Mouse (Mus musculus) heart, adult 11 months (tissue): ENCODE results near the gene Tppp3.

Experiments
- DNase-seq: peaks from one replicate; pipeline ENCODE4 v3.0.0; 2022

Tppp3 gene

DNA sequence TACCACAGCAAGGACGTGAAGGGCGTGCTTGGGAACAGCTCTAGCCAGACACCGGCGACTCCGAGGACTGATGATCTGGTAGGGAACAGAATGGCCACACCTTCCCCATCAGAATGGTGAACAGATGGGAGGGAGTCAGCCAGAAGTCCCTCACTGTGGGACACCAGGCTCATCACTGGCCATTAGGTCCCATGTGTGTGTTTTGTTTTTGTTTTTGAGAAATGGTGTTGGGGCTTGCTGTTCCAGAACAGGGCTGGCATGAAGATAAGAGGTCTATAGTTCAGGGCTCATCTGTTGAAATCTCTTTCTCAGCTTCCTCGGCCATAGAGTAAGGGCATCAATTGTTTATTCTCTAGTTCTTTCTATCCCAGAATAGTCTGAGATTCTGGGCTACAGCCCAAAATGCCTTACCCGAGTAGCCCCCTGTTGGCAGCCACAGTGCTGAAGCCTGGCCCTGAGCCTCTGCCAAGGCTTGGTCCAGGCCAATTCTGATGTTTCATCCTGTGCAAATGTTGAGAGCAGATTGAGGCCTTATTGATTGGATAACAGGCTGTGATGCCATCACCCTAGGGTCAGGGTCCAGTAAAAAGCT lies 4.5 kb downstream of the Tppp3 start:
- peak; percentile 94 for DNase-seq

DNA sequence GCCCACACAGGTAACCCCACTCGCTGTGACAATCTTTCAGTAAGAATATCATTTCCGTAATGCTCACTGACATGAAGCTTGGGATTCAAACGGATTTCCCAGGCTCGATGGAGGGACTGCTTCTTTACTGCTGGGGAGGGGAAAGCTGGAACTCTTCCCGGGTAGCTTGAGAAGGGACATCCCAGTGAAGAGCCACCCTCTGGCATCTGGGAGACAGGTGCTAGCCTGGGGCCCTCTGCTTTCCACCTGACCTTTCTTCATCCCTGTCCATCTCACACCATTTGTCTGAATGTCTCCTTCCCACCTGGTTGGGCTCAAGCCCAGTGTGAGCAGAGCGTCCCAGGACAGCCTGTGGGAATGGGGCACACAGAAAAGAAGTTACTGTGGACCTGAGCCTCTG lies 5.1 kb downstream of the Tppp3 start:
- no peak for DNase-seq

DNA sequence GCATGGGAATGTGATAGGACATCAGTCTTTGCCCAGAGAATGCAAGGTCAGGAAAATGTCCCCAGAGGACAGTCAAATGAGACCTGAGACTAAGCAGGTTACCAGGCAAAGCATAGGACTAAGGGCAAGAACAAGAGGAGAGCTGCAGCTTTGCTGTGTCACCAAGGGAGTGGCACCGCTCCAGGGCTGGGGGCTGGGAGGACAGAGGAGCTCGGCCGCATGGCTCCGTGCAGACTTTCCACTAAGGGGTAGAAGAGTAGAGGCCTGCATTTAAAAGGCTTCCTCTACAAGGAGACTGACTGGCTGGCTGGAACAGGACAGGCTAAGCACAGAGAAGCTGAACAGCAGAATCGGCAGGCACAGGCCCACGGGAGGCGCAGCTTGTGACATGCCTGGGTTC lies 6.7 kb downstream of the Tppp3 start:
- peak; percentile 90 for DNase-seq

DNA sequence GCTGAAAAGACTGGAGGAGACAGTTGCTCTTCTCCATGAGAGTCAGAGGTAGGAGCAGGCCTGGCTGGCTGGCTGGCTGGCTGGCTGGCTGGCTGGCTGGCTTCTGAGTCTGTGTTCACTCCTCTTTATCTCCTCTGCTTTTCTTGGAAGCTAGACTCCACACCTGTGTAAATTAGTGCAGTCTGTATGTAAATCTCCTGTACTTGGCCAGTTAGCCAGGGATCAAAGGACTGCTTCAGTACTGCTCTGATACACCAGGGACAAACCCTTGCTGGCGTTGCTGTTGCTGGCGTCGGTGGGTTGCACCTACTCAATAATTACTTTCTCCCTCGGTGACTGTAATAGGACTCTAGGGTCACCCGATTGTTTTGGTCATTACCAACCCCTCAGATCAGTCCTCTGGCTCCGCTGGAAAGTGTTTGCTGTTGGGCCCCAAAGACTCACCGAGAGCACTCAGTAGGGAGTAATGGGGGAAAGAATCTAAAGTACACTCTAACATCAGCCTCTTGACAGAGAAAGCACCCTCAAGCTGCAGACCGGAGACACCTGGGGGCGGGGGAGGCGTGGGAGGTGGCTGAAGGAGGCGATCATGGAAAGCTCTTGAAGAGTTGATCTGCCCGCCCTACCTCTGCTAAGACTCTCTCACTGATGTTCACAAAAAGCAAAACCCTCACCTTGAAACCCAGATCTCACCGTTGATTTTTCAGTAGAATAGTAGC lies 10.1 kb downstream of the Tppp3 start:
- peak; percentile 71 for DNase-seq

DNA sequence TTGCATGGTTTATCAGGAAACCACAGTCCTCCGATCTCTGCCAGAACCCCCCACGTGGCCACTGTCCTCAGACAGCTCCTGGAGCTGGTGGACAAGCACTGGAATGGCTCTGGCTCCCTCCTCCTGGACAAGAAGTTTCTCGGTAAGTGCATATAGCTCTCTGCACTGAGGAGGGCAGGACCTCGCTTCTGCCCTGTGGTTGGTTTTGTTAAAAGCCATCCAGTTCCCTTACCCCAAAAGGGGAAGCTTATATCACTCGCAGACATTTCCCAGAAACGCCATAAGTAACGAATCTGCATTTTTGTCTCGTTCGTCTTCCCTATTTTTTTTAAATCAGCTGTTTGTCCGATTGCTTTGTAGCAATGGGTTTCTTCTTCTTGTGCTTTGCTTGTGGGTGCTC lies 16.1 kb downstream of the Tppp3 start:
- DNase-seq: peak; percentile 92

DNA sequence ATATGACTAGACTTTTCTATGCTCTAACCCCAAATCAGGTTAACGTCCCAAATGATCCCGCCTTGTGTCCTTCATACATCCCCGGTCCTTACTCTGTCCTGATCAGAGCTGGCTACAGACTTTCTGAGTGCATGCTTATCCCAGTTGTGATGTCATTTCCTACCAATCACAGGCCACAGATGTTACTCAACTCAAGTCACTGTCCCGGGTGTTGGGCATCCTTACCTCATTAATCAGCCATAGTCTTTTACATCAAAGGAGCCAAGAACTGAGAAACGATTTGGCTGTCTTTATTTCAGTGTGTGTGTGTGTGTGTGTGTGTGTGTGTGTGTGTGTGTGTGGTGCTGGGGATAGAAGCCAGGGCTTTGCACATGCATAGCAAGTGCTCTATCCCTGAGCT lies 17.2 kb downstream of the Tppp3 start:
- peak; percentile 90 for DNase-seq

DNA sequence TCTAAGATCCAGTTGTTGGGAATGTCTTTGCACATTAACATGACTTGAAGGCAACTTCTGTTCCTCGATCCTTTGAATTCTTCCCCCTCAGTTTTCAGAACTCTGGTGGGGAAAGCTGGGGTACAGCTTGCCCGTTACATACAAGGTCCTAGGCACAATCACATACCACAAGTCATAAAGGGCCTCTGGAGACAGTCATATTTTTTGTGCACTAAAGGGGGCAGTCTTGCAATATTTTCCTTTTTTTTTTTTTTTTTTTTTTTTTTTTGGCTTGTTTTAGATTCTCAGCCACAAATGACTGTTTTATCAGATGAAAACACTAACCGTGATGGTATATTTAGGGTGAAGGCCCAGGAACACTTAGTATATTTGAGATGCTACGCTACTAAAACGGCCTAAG lies 18.0 kb downstream of the Tppp3 start:
- DNase-seq: peak; percentile 88

DNA sequence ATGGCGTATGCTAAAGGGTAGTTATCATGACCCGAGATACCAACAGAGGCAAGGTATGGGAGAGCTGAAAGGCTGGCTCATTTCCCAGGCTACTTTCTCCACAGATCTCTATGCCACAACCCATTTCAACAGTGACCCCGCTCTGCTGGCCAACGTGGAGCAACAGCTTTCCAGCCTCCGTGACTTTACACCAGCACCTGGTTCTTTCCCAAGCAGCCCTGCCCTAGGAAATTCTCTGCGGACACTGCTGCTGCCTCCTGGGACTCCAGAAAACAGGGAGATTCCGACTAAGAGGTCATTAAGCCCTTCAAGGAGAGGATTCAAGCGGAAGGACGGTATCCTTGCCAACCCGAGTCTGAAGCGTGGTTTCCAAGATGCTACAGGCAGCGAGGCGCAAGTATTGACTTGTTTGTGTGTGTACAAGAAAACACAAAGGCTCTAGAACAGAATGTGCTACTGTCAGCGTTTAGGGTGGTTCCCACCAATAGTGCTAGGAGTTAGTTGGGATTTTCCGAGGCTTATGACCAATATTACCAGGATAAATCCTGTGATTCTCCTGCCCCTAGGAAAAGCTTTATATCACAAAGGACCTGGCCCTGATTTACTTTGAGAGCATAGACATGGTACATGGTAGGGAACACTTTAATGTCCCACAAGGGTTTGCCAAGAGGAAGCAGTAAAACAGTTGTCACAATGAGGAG lies 19.3 kb downstream of the Tppp3 start:
- DNase-seq: peak; percentile 95

DNA sequence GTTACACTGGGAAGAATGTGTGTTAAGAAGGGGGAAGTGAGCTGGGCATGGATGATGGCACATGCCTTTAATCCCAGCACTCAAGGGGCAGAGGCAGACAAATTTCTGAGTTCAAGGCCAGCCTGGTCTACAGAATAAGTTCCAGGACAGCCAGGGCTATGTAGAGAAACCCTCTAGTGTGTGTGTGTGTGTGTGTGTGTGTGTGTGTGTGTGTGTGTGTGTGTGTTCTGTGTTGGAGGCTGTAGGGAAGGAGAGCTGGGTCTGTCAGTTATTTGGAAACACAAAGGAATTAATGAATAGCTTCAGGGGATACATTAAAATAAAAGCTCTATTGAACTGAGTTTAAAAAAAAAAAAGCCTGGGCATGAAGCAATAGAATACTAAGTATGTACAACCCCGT lies 20.3 kb downstream of the Tppp3 start:
- peak; percentile 23 for DNase-seq

DNA sequence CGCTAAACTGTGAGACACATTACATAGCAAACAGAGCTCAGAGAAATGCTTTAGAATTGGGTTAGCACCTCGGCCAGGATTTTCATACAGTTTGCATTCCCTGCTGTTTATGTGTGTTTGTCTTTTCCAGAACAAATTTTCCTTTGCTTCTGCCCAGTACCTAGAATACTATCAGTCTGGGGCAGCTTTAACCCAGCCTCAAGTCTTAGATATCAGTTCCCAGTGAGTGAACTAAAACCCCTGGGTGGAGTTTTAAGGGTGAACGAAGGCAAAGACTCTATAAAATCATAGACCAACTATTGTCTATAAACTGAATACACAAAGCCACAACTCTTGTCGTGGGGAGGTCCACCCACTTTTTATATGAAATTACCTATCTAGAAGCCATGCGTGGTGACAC lies 22.7 kb downstream of the Tppp3 start:
- peak; percentile 56 for DNase-seq

DNA sequence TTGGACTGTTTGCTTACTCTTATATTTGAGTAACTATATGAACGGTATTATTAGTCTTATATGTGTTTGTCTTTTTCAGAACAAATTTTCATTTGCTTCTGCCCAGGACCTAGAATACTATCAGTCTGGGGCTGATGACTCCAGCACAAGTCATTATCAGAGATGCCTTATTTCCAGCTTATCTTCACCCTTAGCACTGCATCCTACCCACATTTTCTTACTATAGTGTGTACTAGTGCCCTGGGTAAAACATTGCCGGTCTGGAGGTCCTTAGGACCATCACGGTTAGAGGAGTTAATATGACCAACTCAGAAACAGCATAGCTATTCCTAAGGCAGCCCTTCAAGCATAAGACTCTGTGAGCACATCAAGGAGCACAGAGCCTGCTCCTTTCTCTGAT lies 23.1 kb downstream of the Tppp3 start:
- no peak for DNase-seq

DNA sequence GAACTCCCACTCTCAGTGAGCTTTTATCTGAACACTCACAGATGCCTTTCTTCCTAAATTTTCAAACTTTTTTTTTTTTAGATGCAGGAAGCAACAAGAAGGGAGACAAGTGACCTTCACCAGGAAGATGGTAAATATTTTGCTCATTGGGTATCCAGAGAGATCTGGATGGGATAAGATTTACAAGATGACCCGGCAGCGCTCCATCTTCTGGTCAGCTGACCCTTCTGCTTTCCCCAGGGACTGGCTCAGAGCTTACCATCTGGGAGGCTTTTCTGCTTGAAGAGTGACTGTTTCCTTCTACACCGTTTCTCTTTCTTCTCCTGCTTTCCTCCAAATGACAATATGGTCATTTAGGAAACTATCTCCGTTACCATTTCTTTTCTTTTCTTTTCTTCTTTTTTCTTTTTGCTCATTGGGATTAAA lies 25.2 kb downstream of the Tppp3 start:
- no peak for DNase-seq

DNA sequence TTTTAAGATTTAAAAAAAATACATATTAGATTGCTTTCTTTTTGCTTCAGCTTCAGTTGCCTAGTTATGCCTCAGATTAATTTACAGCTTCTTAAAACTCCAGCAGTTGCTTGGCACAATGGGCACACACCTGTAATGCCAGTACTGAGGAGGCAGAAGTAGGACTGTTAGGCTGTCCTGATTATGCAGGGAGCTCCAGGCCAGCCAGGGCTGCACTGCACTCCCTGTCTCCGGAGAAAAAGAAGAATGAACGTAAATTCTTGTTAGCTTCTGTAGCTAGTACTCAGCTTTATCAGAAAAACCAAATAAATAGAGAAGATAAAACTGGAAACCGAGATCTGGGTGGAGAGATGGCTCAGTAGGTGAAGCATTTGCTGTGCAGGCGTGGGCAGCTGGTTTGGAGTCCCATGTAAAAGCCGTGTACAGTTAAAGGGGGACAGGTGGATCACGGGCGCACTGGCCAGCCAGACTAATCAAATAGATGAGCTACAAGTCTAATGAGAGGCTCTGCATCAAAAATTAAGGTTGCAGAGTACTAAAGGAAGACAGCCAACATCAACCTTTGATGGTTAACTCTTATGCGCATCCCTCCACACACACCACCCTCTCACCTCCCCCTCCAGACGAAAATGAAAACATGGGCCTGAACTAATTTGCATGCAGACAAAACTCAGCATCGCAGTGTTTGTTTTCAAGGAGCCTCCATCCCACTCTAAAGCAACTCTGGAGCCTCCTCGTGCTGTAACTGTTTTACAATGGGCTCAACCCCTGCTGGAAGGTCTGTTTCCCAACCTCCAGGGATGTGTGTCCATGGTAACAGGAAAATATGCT lies 25.8 kb downstream of the Tppp3 start:
- peak; percentile 95 for DNase-seq

DNA sequence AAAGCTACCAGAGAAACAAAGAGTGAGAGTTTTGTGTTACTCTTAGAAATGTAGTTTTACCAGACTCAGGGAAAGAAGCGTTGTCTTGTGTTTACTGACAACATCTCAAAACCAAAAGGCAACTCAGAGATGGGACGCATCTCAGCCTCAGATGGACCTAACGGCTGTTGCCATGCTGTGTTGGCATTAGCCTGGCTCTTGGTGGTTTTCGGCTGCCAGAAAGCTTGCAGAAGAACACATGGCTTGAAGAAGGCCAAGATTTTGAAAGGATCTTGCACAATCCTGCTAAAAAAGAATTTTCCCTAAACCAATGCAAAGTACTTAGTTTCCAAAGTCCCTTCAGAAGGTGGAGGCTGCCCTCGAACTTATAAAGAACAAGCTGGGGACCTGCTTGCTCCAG lies 28.7 kb downstream of the Tppp3 start:
- peak; percentile 58 for DNase-seq

DNA sequence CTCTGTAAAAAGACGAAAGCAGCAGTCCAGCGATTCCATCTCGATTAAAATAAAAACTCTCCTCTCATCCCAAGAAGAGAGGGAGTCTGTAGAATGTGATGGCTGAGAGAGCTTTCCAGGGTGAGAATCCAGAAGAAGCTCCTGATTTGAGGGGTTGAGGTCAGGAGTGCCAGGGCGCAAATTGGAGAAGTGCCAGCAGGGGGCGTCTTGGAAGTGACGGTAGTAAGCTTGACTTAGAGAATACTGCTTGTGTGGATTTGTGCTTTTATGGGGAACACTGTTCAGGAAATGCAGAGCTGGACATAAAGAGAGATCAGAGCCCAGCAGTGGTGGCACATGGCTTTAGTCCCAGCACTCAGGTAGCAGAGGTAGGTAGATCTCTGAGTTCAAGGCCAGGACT lies 29.9 kb downstream of the Tppp3 start:
- peak; percentile 82 for DNase-seq

DNA sequence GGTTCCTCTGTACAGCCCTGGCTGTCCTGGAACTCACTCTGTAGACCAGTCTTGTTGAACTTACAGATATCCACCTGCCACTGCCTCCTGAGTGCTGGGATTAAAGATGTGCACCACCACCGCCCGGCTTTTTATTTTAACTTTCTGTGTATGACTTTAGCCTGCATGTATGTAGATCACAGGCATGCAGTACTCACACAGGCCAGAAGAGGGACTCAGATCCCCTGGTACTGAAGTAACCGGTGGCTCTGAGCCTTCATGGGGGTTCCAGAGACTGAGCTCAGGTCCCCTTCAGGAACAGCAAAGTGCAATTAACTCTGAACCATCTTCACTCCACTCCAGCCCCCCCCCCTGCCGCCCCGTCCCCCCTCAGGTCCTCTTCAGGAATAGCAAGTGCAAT lies 32.5 kb downstream of the Tppp3 start:
- DNase-seq: peak; percentile 89

DNA sequence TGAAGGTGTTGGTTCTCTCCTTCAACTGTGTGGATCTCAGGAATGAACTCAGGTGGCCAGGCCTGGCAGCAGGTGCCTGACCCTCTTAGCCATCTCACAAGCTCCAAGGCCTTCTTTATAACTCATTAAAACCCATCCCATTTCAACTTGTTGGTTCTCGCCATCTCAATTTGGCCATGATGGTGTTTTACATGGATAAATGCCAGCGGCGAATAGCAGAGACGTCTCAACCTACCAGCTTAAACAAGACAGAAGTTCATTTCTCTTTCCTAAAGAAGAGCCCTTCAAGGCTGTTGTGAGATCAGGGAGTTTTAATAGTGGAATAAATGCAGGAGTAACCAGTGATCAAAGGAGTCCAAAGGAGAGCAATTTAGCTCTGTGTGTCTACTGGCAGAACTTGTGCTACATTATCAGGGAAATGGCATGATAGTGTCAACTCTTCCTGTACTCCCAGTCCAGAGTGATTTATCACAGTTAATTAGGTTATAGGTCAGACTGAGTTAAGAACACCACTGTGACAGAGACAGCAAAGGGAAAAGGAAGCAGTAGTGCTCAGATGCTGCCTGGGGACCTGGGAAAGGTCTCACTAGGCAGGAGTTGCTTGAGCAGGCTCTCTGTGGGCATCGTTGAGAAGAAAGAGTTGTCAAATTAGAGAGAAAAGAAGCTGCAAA lies 34.1 kb downstream of the Tppp3 start:
- DNase-seq: peak; percentile 78

DNA sequence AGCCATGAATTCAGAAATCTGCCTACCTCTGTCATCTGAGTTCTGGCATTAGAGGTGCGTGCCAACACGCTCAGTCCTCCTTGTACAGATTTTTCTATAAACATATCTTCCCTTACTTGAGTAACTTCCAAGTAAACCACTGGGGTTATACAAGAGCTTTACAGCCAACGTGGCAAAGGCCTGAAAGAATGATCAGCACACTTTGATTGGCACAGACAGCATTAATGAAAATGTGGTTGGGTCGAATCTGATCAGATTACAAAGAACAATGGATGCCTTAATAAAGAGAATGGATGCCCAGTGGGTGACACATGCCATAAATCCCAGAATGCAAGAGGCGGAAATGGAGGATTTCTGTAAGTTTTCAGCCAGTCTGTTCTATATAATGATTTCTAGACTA lies 35.1 kb downstream of the Tppp3 start:
- no peak for DNase-seq

DNA sequence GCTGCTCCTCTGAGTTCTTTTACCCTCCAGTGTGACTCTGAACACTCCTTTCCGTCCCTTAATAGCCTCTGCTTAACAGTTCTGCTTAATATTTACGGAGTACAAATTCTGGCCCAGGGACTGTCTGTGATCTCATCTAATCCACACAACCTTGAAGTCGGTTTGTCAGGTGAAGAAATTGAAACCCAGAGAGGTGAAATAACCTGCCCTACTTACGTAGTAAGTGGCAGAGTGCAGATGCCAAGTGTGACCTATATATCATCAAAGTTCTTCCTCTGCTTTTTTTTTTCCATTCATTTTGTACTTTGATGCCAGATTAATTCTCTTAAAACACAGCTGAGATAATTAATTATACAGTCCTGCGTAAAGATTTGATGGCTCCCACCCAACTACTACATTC lies 37.2 kb downstream of the Tppp3 start:
- DNase-seq: peak; percentile 42

DNA sequence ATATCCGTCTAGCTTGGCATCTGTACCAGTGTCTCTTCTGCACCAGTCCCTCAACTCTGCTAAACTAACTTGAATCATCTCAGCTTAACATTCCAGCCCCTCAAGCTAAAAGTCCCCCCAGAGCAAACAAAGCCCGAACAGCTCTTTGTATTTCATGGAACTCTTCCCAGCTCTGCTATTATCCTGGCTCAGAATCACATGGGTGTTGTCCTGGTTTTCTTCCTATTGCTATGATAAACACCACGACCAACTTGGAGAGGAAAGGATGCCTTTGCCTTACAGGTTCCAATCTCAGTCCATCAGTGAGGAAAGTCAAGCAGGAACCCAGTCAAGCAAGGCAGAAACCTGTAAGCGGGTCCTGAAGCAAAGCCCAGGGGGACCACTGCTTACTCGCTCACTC lies 37.8 kb downstream of the Tppp3 start:
- DNase-seq: peak; percentile 95

DNA sequence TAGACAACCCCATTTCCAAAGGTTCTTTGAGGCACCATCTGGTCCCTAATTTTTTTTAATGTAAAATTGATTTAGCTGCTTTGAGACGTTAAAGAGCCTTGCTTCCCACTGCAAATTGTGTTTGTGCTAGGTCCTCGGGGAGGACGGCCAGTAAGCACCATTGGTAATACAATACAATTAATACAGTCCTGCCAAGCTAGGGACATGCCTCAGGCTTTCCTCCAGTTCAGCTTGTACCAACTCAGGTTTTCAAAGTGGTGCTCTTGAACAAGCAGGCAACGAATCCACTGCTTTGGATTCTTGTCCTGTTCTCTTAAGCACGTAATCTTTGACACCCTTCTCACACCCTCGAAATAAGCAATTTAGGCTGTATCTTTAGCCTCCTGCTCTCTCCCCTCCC lies 38.3 kb downstream of the Tppp3 start:
- peak; percentile 87 for DNase-seq

DNA sequence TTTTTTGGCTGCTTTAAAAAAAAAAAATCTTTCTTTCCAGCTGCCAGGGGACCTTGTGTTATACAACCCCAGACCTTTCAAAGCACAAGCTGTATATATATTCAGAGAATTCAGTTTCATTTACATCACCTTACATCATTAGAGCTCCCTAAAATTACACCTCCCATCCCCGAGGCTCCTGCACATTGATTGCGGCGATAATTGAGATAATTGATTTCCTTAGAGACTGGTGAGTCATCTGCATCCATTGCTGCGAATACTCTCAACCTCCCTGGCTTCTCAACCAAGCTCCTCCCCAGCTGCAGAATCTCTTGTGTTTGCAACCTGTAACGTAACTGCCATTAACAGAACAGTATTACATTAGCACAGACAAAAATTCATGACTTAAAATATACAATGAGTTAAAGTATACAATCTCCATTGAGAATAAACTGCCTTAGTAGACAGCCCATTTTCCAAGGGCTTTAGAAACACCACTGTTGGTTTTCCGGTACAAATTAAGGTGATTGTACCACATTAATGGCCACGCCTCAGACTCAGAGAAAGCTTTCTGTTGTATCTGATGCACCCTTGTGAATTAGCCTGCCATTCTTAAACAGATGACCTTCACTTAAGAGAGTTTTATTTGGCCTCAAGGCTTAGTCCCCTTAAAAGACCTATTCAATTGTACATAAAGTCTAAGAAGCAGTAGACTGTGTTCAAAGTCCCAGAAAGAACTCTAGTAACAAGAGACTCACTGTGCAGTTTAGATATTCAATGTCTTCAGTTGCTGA lies 39.4 kb downstream of the Tppp3 start:
- peak; percentile 68 for DNase-seq
